Mouse (Mus musculus) gonadal fat pad, adult 2 months (tissue): Measurements from ENCODE around the gene 2900026A02Rik. TPM values are rescaled to one million over a fixed set of nuclear protein-coding genes. Genes with fewer than 3 reads are reported as not detected.

ENCODE experiments used
- DNase-seq: peaks from one replicate; pipeline ENCODE4 v3.0.0-alpha.2; 2012; ENCODE audit warnings: low read depth
- polyA plus RNA-seq: library from polyadenylated mRNA; depleted of rRNA; stranded (reverse); fragments of >200 nt; gene quantifications from 2 replicates; pipeline ENCODE4 v1.2.3, GENCODE M21; 2012

The 2900026A02Rik gene
- polyA plus RNA-seq, 1 experiment = 16.7 TPM

GRCm38 (mm10) chr5:113174916-113175692 is 45.9 kb downstream of the 2900026A02Rik start:
- no peak for DNase-seq

GRCm38 (mm10) chr5:113173318-113173717 is 47.7 kb downstream of the 2900026A02Rik start:
- no peak for DNase-seq

DNA sequence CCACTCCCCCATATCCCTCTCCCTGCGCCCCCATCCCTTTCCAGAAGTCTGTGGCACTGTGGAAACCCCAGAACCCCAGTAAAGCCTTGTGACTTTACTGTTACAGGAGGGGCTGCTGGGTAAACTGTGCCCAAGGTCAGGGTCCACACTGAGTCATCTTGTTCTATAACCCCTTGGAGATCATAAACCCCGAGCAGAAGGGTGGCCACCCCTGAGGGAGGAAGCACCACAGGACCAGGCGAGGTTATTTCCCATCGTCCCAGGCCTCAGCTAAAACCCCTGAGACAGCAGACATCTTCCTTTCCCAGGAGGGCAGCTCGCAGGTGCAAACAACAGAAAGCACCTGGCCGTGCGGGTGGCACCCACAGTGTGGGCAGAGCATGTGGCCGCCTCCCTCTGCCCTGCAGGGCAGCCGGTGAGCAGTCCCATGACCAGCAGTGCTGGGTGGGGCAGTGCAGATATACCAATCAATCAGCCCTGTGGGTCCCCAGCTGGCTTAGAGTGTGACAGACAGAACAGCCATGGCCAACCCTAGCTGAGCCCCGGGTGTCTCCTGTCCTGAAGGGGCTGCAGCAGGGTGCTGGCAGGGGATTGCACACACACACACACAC is 49.0 kb downstream of the 2900026A02Rik start:
- no peak for DNase-seq

GRCm38 (mm10) chr5:113170064-113170754 is 50.8 kb downstream of the 2900026A02Rik start:
- no peak for DNase-seq

- DNase-seq = no peak
Measured at GRCm38 (mm10) chr5:113167733-113168132, 53.3 kb downstream of the 2900026A02Rik start.

DNA sequence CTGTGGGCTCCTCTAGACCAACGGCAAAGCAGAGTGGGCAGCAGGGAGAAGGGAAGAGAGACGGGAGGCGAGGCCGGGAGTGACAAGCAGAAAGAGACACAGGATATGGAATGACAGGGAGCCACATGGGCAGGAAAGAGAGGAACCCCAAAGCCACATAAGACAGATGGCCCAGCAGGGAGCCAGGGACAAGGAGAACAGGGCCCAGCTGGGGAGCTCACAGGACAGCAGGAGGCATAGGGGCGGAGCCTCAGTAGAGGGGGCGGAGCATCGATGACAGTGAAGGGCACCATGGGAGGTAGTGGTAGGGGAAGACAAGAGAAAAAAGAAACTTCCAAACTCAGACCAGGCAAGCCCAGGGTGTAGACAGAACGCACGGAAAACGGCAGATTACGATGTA is 55.6 kb downstream of the 2900026A02Rik start:
- DNase-seq = no peak

- peak; percentile 44 for DNase-seq
Measured at GRCm38 (mm10) chr5:113164873-113165441, 56.1 kb downstream of the 2900026A02Rik start.

GRCm38 (mm10) chr5:113164448-113164847 is 56.6 kb downstream of the 2900026A02Rik start:
- DNase-seq = peak; percentile 42

- DNase-seq = no peak
Measured at GRCm38 (mm10) chr5:113163116-113163515, 57.9 kb downstream of the 2900026A02Rik start.

DNA sequence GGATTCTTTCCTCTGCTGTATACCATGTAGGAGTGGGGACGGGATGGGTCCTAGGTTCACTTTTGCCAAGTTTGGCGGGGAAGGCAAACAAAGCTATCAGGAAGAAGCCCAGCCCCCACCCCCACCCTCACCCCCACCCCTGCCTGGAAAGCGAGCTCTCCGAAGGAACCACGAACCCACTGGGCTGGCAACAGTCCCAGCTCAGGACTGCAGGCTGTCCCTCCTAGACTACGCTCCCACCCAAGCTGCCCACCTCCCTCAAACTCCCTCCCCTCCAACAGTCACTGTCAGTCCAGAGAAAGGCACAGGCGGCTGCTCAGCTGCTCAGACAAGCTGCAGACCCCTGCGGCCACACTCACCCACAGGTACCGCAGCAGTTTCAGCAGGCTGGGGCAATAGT is 58.3 kb downstream of the 2900026A02Rik start:
- no peak for DNase-seq

DNA sequence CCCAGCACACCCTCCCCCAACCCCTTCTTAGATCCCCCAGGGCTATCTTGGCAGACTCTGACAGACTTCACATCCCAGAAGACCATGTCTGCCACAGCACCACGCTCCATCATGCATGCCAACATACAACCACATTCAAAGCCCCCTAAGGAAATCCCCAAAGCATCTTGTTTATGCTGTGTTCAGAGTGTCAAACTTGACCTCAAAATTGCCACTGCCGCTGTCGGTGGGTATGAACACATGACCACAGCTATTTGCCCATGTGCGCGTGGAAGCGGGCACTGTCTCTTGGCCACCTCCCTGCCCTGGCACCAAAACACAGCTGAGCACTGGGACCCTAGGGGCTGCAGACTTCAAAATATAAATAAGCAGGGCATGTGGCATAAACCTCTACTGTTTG is 59.5 kb downstream of the 2900026A02Rik start:
- no peak for DNase-seq

GRCm38 (mm10) chr5:113160320-113160719 is 60.7 kb downstream of the 2900026A02Rik start:
- no peak for DNase-seq

DNA sequence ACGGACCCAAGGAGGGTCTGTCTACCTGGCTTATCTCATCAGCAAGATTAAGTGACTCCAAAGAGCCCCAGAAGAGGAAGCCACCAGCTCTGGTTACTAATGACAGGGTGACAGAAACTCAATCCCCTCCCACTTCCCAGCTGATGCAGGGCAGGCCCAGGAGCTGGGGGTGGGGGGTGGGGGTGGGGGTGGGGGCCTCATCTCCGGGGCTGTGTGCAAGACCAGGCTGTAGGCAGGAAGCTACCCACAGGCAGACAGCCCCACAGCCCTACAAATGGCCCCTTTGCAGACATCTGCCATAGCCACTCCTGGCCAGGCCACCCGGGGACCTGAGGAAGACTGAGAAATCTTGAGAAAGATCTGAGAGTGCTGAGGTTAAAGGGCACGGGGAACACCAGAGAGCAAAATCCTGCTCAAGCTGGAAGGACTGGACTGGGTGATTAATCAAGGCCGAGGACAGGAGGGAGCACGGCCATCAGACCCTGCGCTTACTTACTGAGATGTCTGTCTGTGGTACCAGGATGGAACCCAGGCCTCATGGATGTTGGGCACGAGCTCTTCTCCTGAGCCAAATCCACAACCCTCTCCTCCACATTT is 62.2 kb downstream of the 2900026A02Rik start:
- DNase-seq = no peak

GRCm38 (mm10) chr5:113157588-113157987 is 63.4 kb downstream of the 2900026A02Rik start:
- no peak for DNase-seq

- no peak for DNase-seq
Measured at GRCm38 (mm10) chr5:113157006-113157405, 64.0 kb downstream of the 2900026A02Rik start.

- no peak for DNase-seq
Measured at GRCm38 (mm10) chr5:113155133-113155532, 65.9 kb downstream of the 2900026A02Rik start.

DNA sequence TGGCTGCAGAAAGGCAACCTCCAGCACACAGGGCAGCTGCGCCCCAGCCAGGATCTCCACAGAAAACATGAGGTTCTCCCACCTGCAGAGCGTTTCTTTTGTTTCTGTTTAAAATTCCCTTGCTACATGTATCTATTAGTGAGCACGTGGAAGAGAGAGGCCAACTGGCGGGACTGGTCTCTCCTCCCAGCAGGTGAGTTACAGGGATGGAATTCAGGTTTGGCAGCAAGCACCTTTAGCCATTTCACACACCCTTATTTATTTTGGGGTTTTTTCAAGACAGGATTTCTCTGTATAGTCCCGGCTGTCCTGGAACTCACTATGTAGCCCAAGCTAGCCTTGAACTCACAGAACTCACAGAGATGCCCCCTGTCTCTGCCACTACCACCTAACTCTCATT is 66.6 kb downstream of the 2900026A02Rik start:
- no peak for DNase-seq

- no peak for DNase-seq
Measured at GRCm38 (mm10) chr5:113153508-113153830, 67.6 kb downstream of the 2900026A02Rik start.

DNA sequence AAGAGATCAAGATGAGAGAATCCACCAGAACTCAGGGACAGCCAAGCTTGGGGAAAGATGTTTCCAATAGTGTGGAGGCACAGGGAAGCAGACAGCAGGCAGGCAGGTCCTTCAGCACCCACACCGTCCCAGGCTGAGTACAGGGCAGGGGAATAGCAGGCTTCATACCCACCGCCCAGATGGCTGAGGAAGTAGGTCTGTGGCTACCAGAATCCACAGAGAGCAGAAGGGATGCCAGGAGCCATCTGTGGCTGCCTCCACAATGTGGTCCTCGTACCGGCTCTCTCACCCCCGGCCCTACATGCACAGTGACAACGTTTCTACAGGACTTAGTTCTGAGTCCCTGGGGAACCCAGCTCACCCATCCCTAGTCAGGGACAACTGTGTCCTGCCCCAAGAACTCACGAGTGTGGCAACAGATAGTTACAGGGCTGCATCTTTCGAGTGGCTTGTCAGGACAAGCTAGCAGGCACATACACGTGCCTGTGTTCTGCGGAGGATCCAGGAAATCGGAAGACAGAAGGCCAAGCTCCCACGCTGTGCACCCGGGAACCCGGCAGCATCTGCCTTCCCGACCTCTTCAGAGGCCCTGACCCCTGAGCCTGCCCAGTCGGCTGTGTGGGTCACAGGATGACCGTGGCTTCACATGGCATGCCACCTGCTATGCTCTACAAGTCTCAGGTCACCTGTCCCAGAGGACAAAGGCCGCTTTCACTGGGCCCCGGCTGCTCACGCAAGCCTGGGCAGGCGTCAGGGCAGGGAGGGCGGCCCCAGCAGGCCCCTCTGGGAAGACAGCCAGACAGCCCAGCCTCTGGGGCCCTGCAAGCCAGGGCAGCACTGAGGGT is 68.2 kb downstream of the 2900026A02Rik start:
- peak; percentile 58 for DNase-seq

- DNase-seq = no peak
Measured at GRCm38 (mm10) chr5:113151554-113152103, 69.4 kb downstream of the 2900026A02Rik start.
